Mouse (Mus musculus): ENCODE measurements at regions not wholly inside any gene's neighbourhood (a gene's known extent, or its start where the extent isn't known, plus 50 kb on each side); places are given as distances from the start of the nearest gene placed in this dataset.

DNA sequence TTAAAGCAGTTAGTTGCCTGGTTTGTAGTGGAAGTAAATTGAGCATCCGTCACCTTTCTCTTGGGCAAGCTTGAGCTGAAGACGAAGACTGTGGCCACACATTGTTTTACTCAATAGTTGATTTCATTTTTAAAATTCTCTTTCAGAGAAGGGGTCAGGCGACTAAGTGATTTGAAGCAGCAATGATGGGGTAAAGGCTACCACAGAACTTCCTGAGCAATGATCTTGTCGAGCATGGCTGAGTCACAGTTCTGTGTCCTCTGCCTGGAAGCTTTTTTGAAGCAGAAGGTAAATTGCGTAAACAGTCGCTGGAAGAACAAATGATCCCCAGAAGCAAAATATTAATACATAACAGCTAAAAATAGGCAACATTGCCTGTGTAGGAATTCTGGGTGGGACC, 576.5 kb upstream of the Adgrl2 start:
- TF ChIP-seq CTCF (IDR thresholded peaks at IDR 0.05; ENCODE audit: borderline replicate concordance, insufficient read depth, low read depth, low read length) (no peak), POLR2A (IDR thresholded peaks at IDR 0.05; ENCODE audit: borderline replicate concordance, insufficient read depth, low read length) (no peak)
